Mouse (Mus musculus) kidney, embryonic 16.5 days (tissue): ENCODE results near the gene Zfp689. TPM values are rescaled to one million over a fixed set of nuclear protein-coding genes. Genes with fewer than 3 reads are reported as not detected.

Experiments used
- ATAC-seq: fragments of 200-750 bp; cut with Nextera tagmentation; 2 replicates; pipeline ENCODE4 v1.8.0; 2017; ENCODE audit warnings: moderate TSS enrichment; ENCODE audit not compliant: low FRiP score, low TSS enrichment
- H3K27ac ChIP-seq: fragments of 300-500 bp; sonication (generic); 2 replicates; pipeline ENCODE4 v1.5.1; 2014; ENCODE audit warnings: low read length
- H3K27me3 ChIP-seq: fragments of 300-500 bp; sonication (generic); 2 replicates; pipeline ENCODE4 v1.6.1; 2014; ENCODE audit warnings: low read length, control low read depth, mixed read lengths; ENCODE audit not compliant: insufficient read depth
- H3K36me3 ChIP-seq: fragments of 300-500 bp; sonication (generic); 2 replicates; pipeline ENCODE4 v1.6.1; 2014; ENCODE audit warnings: low read length, control low read depth, mixed read lengths; ENCODE audit not compliant: insufficient read depth
- H3K4me1 ChIP-seq: fragments of 300-500 bp; sonication (generic); 2 replicates; pipeline ENCODE4 v1.6.1; 2014; ENCODE audit warnings: low read length, control low read depth, mixed read lengths; ENCODE audit not compliant: insufficient read depth
- H3K4me2 ChIP-seq: fragments of 300-500 bp; sonication (generic); replicated peaks from 2 replicates; pipeline ENCODE4 v1.6.1; 2014; ENCODE audit warnings: low read depth, low read length
- H3K4me3 ChIP-seq: fragments of 300-500 bp; sonication (generic); 2 replicates; pipeline ENCODE4 v1.5.1; 2014; ENCODE audit warnings: mild to moderate bottlenecking, low read length
- H3K9ac ChIP-seq: fragments of 300-500 bp; sonication (generic); replicated peaks from 2 replicates; pipeline ENCODE4 v1.6.1; 2014; ENCODE audit warnings: low read length
- H3K9me3 ChIP-seq: fragments of 300-500 bp; sonication (generic); 2 replicates; pipeline ENCODE4 v1.6.1; 2016; ENCODE audit warnings: low read length, control low read depth
- WGBS: fragments of 180-500 bp; shearing (Covaris S2); extraction: QIAGEN DNeasy Blood & Tissue Kit; methylation state at CpG from one replicate; pipeline ENCODE4 v1.1.7; 2014; 5-methylcytosine and 5-hydroxymethylcytosine counted together
- microRNA-seq: library from miRNA; unstranded; fragments of <30 nt; microRNA quantifications from one replicate; pipeline ENCODE4, GENCODE M21; 2016
- polyA plus RNA-seq: library from polyadenylated mRNA; unstranded; fragments of >200 nt; fragmentation: Nextera tagmentation; extraction: Ambion mirVana; gene quantifications from 2 replicates; pipeline ENCODE4 v1.2.1, GENCODE M21; 2015

The Zfp689 gene
- polyA plus RNA-seq, 1 experiment from 2014 or later, result 8.4 TPM

DNA sequence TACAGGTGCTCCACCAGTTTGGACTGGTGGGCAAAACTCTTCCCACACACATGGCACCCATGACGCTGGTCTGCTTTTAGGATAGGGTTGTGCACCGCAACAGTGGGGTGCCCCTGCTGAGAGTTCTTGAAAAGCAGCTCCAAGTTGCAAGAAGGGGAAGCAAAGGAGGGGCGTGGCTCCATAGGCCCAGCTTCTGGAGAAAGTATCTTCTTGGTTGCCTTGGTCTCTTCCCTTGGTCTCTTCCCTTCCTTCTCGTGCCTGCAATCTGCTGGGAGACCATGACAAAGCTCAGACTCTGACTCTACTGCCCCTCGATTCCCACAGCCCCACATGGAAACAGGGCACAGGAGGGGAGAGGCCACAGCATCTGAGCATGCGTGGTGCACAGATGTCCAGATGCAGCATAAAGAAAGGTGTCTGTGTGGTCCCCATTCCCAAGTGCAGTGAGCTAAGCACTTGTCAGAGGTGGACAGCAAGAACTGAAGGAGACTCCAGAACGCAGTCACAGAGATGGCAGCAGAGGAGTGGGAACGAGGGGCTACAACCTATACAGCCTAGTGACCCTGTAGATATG is 56.6 kb downstream of the Zfp689 start:
- Histone ChIP-seq H3K4me3 (peak overlapping the region; percentile 78), H3K4me2 (peak overlapping the region; percentile 90), H3K27me3 (no peaks in the 10 kb centered on the region), H3K9me3 (no peaks in the 10 kb centered on the region), H3K36me3 (peaks cover 11% of the 10 kb centered on the region), H3K9ac (peak overlapping the region; percentile 95), H3K27ac (no peak overlapping the region), H3K4me1 (peaks cover 13% of the 10 kb centered on the region; the same call in 1 of the 2 replicates)
- WGBS, result 88% methylated on average over 8 of the region's 8 CpGs
- no peak for ATAC-seq

Small RNAs within 50 kb of the gene (microRNA-seq; reads per million reads assigned to microRNA genes)
- gene Gm47278 (not detected), gene Mir7060 (not detected)

Other genes with a start within 250 kb of the Zfp689 start
- 23.2 and 25.8 TPM in 2 replicates for gene Tbc1d10b, start 240.7 kb downstream of the Zfp689 start, polyA plus RNA-seq
- gene Mylpf, start 240.3 kb downstream of the Zfp689 start, polyA plus RNA-seq, result 26.7 and 28.8 TPM in 2 replicates
- gene Zfp553, start 216.1 kb downstream of the Zfp689 start, polyA plus RNA-seq, result 45.2 and 46.0 TPM in 2 replicates
- gene Sept1, start 216.0 kb downstream of the Zfp689 start, polyA plus RNA-seq, result 18.6 and 26.6 TPM in 2 replicates
- gene Zfp771, start 204.9 kb downstream of the Zfp689 start, polyA plus RNA-seq, result 60.5 and 64.3 TPM in 2 replicates
- 196 and 200 TPM in 2 replicates for gene Dctpp1, start 188.4 kb downstream of the Zfp689 start, polyA plus RNA-seq
- 105 and 108 TPM in 2 replicates for gene Sephs2, start 175.1 kb downstream of the Zfp689 start, polyA plus RNA-seq
- 1.0 and 1.4 TPM in 2 replicates for gene Itgal, start 152.9 kb downstream of the Zfp689 start, polyA plus RNA-seq
- 25.4 and 25.5 TPM in 2 replicates for gene Zfp768, start 103.6 kb downstream of the Zfp689 start, polyA plus RNA-seq
- gene Zfp747, start 73.1 kb downstream of the Zfp689 start, polyA plus RNA-seq, result 10.6 and 11.3 TPM in 2 replicates
- gene 9130019O22Rik, start 62.0 kb downstream of the Zfp689 start, polyA plus RNA-seq, result 6.8 and 7.0 TPM in 2 replicates
- 8.3 and 8.8 TPM in 2 replicates for gene E430018J23Rik, start 55.5 kb downstream of the Zfp689 start, polyA plus RNA-seq
- gene Zfp764, start 42.3 kb downstream of the Zfp689 start, polyA plus RNA-seq, result 9.0 and 9.5 TPM in 2 replicates
- gene Zfp688, start 27.1 kb downstream of the Zfp689 start, polyA plus RNA-seq, result 28.1 and 32.0 TPM in 2 replicates
- gene Prr14, start 10.5 kb upstream of the Zfp689 start, polyA plus RNA-seq, result 41.9 and 47.2 TPM in 2 replicates
- gene Fbrs, start 30.0 kb upstream of the Zfp689 start, polyA plus RNA-seq, result 12.2 and 13.1 TPM in 2 replicates
- 39.6 and 44.1 TPM in 2 replicates for gene Srcap, start 62.8 kb upstream of the Zfp689 start, polyA plus RNA-seq
- 16.2 and 22.4 TPM in 2 replicates for gene Gm42715, start 70.4 kb upstream of the Zfp689 start, polyA plus RNA-seq
- 10.5 and 10.6 TPM in 2 replicates for gene Tmem265, start 112.2 kb upstream of the Zfp689 start, polyA plus RNA-seq
- gene Phkg2, start 124.2 kb upstream of the Zfp689 start, polyA plus RNA-seq, result 40.7 and 46.7 TPM in 2 replicates
- gene Ccdc189, start 139.4 kb upstream of the Zfp689 start, polyA plus RNA-seq, result 16.7 and 17.6 TPM in 2 replicates
- 50.6 and 51.4 TPM in 2 replicates for gene Rnf40, start 139.6 kb upstream of the Zfp689 start, polyA plus RNA-seq
- 19.8 and 22.1 TPM in 2 replicates for gene Zfp629, start 166.6 kb upstream of the Zfp689 start, polyA plus RNA-seq